Mouse (Mus musculus): Measurements from ENCODE around the gene Efna1. TPM values are rescaled to one million over a fixed set of nuclear protein-coding genes. Genes with fewer than 3 reads are reported as not detected.
A peak's percentile ranks its signal among the peaks of the same experiment; 100 is the strongest.

The Efna1 gene
- polyA plus RNA-seq, 2 experiments, result 42.2 to 52.2 TPM

GRCm38 (mm10) chr3:89299499-89299898 lies 18.6 kb upstream of the Efna1 start:
- Histone ChIP-seq H3K36me3 (ENCODE audit: control insufficient read depth, insufficient read depth, low read length) (no peaks in the 10 kb centered on the region), H3K9ac (ENCODE audit: low read depth, low read length, severe bottlenecking) (peak overlapping the region; percentile 43), H3K4me3 (replicated peaks; ENCODE audit: low read length) (peak overlapping the region; percentile 13), H3K27ac (replicated peaks; ENCODE audit: low read depth, low read length) (no peak overlapping the region), H3K27me3 (ENCODE audit: control insufficient read depth, insufficient read depth, low read length) (no peaks in the 10 kb centered on the region), H3K9me3 (ENCODE audit: control insufficient read depth, low read length) (no peaks in the 10 kb centered on the region), H3K4me1 (ENCODE audit: control insufficient read depth, insufficient read depth, low read length) (no peaks in the 10 kb centered on the region), H3K4me2 (replicated peaks; ENCODE audit: low read depth, low read length, severe bottlenecking) (peak overlapping the region; percentile 43)
- DNase-seq (ENCODE audit: low spot score) (peak; percentile 61), ATAC-seq (ENCODE audit: low FRiP score, low read depth) (peak; percentile 57; the same call in 1 of the 2 replicates)
- under 1% methylated on average over 14 of the region's 14 CpGs for WGBS
- no peak for TF ChIP-seq POLR2A (IDR thresholded peaks at IDR 0.05; ENCODE audit: borderline replicate concordance, extremely low read depth, insufficient read depth, insufficient read length)

DNA sequence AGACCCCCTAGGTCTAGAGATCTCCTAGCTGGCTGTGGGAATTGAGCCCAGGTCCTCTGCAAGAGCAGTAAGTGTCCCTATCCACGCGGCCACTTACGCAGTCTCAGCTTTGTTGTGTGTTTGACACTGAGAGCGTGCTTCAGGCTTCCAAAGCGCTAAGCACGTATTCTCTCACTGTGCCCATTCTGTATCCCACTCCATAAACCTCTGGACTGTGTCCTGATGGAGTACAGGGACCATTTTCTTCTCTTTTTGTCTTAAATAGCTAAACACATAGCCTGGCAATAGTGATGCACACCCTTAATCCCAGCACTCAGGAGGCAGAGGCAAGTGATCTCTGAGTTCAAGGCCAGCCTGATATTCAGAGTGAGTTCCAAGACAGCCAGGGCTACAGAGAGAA lies 18.0 kb upstream of the Efna1 start:
- no peak overlapping the region for H3K4me2 ChIP-seq (replicated peaks; ENCODE audit: low read depth, low read length, severe bottlenecking)
- DNase-seq (ENCODE audit: low spot score) (no peak), ATAC-seq (ENCODE audit: low FRiP score, low read depth) (no peak)
- no peak for TF ChIP-seq POLR2A (IDR thresholded peaks at IDR 0.05; ENCODE audit: borderline replicate concordance, extremely low read depth, insufficient read depth, insufficient read length)
- H3K9ac ChIP-seq (ENCODE audit: low read depth, low read length, severe bottlenecking), result no peak overlapping the region
- H3K36me3 ChIP-seq (ENCODE audit: control insufficient read depth, insufficient read depth, low read length), result no peaks in the 10 kb centered on the region
- H3K27me3 ChIP-seq (ENCODE audit: control insufficient read depth, insufficient read depth, low read length), result no peaks in the 10 kb centered on the region
- H3K4me1 ChIP-seq (ENCODE audit: control insufficient read depth, insufficient read depth, low read length), result no peaks in the 10 kb centered on the region
- WGBS, result 83% methylated on average over 6 of the region's 6 CpGs
- no peak overlapping the region for H3K27ac ChIP-seq (replicated peaks; ENCODE audit: low read depth, low read length)
- no peak overlapping the region for H3K4me3 ChIP-seq (replicated peaks; ENCODE audit: low read length)
- H3K9me3 ChIP-seq (ENCODE audit: control insufficient read depth, low read length), result no peaks in the 10 kb centered on the region

GRCm38 (mm10) chr3:89296761-89297396 lies 15.9 kb upstream of the Efna1 start:
- 74% methylated on average over 11 of the region's 11 CpGs for WGBS
- no peaks in the 10 kb centered on the region for H3K4me1 ChIP-seq (ENCODE audit: control insufficient read depth, insufficient read depth, low read length)
- no peak overlapping the region for H3K4me3 ChIP-seq (replicated peaks; ENCODE audit: low read length)
- no peak for DNase-seq (ENCODE audit: low spot score)
- no peaks in the 10 kb centered on the region for H3K36me3 ChIP-seq (ENCODE audit: control insufficient read depth, insufficient read depth, low read length)
- H3K9ac ChIP-seq (ENCODE audit: low read depth, low read length, severe bottlenecking), result no peak overlapping the region; the same call in 1 of the 2 replicates
- H3K27ac ChIP-seq (replicated peaks; ENCODE audit: low read depth, low read length), result no peak overlapping the region
- H3K4me2 ChIP-seq (replicated peaks; ENCODE audit: low read depth, low read length, severe bottlenecking), result no peak overlapping the region
- H3K27me3 ChIP-seq (ENCODE audit: control insufficient read depth, insufficient read depth, low read length), result no peaks in the 10 kb centered on the region
- TF ChIP-seq POLR2A (IDR thresholded peaks at IDR 0.05; ENCODE audit: borderline replicate concordance, extremely low read depth, insufficient read depth, insufficient read length), result no peak
- ATAC-seq (ENCODE audit: low FRiP score, low read depth), result no peak
- no peaks in the 10 kb centered on the region for H3K9me3 ChIP-seq (ENCODE audit: control insufficient read depth, low read length)

DNA sequence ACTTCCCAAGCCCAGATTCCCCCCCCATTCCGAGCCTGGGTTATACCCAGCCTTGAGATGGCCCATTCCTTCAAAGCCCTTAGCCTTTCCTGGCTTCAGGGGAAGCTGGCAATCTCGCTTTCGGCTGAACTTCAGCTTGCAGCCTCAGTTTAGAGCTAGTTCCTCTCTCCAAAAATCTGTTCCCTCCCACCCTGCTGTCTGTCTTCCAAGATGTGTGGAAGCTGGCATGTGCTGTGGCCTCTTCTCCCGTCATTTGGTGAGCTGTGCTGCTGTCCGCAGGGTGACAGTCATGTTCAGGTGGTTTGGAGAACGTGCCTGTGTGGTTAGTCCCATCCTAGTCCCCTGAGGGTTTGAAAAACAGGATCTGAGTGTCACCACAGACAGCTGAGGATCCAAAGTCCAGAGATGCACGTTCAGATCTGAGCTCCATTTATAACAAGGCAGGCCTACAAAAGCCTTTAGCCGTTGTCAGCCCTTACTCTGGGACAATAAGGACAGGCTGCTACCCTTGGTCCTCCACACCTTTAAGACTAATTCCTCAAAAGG lies 14.8 kb upstream of the Efna1 start:
- H3K27ac ChIP-seq (replicated peaks; ENCODE audit: low read depth, low read length), result no peak overlapping the region
- no peaks in the 10 kb centered on the region for H3K36me3 ChIP-seq (ENCODE audit: control insufficient read depth, insufficient read depth, low read length)
- no peak for ATAC-seq (ENCODE audit: low FRiP score, low read depth)
- H3K27me3 ChIP-seq (ENCODE audit: control insufficient read depth, insufficient read depth, low read length), result no peaks in the 10 kb centered on the region
- H3K9me3 ChIP-seq (ENCODE audit: control insufficient read depth, low read length), result no peaks in the 10 kb centered on the region
- peaks cover 9% of the 10 kb centered on the region; the same call in 1 of the 2 replicates for H3K4me1 ChIP-seq (ENCODE audit: control insufficient read depth, insufficient read depth, low read length)
- DNase-seq (ENCODE audit: low spot score), result no peak
- H3K4me2 ChIP-seq (replicated peaks; ENCODE audit: low read depth, low read length, severe bottlenecking), result no peak overlapping the region
- no peak overlapping the region for H3K9ac ChIP-seq (ENCODE audit: low read depth, low read length, severe bottlenecking)
- WGBS, result 77% methylated on average over 8 of the region's 8 CpGs
- no peak for TF ChIP-seq POLR2A (IDR thresholded peaks at IDR 0.05; ENCODE audit: borderline replicate concordance, extremely low read depth, insufficient read depth, insufficient read length)
- no peak overlapping the region for H3K4me3 ChIP-seq (replicated peaks; ENCODE audit: low read length)

DNA sequence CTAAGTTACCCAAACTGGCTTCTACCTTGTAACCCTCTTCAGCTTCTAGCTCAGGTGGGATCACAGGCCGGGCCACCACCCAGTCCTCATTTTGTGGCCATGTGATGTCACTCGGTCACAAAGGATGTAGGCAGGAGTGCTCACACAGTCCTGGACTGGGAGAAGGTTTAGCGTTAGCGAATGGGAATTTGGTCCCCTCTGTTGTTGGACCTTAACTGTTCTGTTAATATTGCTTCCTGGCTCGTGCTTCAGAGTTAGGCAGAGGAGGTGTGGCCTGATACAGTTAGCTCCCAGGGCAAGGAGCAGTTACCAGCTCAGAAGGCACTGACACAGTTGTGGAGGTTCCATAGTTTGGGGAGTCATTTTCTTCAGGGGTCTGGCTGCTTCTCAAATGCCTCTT lies 13.3 kb upstream of the Efna1 start:
- Histone ChIP-seq H3K9ac (ENCODE audit: low read depth, low read length, severe bottlenecking) (no peak overlapping the region), H3K27ac (replicated peaks; ENCODE audit: low read depth, low read length) (no peak overlapping the region), H3K36me3 (ENCODE audit: control insufficient read depth, insufficient read depth, low read length) (no peaks in the 10 kb centered on the region), H3K4me3 (replicated peaks; ENCODE audit: low read length) (no peak overlapping the region), H3K4me1 (ENCODE audit: control insufficient read depth, insufficient read depth, low read length) (peaks cover 13% of the 10 kb centered on the region; the same call in 1 of the 2 replicates), H3K9me3 (ENCODE audit: control insufficient read depth, low read length) (no peaks in the 10 kb centered on the region), H3K27me3 (ENCODE audit: control insufficient read depth, insufficient read depth, low read length) (no peaks in the 10 kb centered on the region), H3K4me2 (replicated peaks; ENCODE audit: low read depth, low read length, severe bottlenecking) (no peak overlapping the region)
- no peak for ATAC-seq (ENCODE audit: low FRiP score, low read depth)
- TF ChIP-seq POLR2A (IDR thresholded peaks at IDR 0.05; ENCODE audit: borderline replicate concordance, extremely low read depth, insufficient read depth, insufficient read length), result no peak
- 77% methylated on average over 5 of the region's 5 CpGs for WGBS
- no peak for DNase-seq (ENCODE audit: low spot score)
